Mouse (Mus musculus) urinary bladder, adult 2 months (tissue): ENCODE data around the gene Abracl. TPM values are rescaled to one million over a fixed set of nuclear protein-coding genes. Genes with fewer than 3 reads are reported as not detected.

Experiments used
- DNase-seq: peaks from one replicate; pipeline ENCODE4 v3.0.0; 2022; ENCODE audit warnings: low spot score
- polyA plus RNA-seq: library from polyadenylated mRNA; depleted of rRNA; stranded (reverse); fragments of >200 nt; gene quantifications from 2 replicates; pipeline ENCODE4 v1.2.3, GENCODE M21; 2012; rRNA removed

Gene Abracl
- polyA plus RNA-seq = 102 and 109 TPM in 2 replicates

DNA sequence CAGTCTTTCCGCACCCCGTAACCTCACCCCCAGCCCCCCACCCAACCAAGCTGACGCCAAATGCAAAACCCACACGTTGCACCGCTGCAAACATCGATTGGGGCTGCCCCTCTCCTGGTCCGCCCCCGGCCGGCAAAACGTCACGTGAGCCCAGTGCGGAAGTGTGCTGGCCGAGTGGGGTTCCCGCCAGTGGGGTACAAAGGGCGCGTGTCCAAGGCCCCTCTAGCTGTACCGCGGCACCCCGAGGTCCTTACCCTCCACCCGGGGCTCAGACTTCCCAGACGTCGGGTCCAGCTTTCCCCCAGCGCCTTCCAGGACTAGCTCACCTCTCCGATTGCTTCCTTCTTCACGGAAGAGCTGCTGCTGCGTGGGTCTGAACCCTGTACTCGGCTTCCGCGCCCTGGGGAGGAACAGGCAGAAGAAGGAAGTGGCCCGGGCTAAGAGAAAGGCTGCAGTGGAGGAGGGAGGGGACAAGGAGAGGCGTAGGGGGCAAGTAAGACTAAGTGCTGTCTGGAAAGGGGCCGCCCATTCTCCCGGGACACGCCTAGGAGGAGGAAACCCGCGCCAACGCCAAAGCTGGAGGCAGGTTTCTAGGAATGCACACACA, at the start of gene Abracl:
TSS of gene Abracl (minus strand) at position 548 of the 607 bp plus-strand sequence.
- DNase-seq = peak; percentile 64

DNA sequence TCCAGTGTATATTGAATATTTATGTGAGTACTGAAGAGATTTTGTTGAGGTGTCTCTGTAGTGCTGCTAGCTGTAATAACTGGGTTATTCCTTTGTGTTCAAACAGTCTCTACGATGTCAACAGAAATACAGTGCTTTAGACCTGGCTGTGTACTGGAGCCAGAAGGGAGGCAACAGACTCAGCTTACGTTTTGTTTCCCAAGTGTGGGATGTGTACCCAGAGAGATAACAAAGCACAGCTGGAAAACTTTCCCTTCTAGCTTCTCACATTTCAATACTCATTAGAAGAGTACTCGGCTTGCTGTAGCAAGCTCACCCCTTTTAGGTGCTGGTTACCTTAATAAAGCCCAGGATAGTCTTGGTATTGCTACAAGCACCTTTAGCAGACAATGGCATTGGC, 49.8 kb upstream of the Abracl start:
- no peak for DNase-seq

DNA sequence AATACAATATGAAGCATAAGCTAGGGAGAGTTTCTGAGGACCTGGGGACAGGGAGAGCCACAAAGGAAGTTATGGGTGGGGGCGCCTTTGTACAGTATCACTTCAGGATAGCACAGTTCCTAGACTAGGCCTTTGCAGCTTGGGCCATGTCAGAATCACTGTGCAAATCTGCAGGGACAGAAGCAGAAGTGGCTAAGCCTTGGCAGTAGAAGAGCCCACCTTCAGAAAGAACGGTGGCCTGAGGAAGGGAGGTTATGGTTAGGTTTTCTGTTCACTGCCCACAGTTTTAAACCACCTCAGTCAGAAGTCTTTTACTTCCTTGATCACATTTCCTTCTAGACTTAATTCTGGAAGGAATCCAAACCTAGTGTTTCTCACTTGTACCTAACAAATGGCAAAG, 47.5 kb upstream of the Abracl start:
- no peak for DNase-seq

DNA sequence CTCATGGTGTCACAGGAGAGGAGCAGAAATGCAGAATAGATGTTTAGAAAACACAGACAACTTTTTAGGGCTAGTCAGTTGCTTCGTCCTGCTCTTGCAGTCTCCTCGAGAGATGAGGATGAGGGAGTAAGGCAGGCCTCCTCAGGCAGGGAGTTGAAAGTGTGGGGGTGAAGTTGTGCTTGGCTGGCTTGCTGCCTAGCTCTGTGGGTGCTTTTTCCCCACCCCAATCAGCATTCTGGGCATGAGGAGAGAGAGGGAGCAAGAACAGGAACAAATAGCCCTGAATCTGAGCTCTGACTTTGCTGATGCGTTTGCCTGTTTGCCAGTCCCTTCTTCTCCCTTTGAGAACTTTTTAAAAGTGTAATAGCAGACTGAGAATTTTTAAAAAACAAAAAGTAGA, 47.1 kb upstream of the Abracl start:
- DNase-seq = no peak

DNA sequence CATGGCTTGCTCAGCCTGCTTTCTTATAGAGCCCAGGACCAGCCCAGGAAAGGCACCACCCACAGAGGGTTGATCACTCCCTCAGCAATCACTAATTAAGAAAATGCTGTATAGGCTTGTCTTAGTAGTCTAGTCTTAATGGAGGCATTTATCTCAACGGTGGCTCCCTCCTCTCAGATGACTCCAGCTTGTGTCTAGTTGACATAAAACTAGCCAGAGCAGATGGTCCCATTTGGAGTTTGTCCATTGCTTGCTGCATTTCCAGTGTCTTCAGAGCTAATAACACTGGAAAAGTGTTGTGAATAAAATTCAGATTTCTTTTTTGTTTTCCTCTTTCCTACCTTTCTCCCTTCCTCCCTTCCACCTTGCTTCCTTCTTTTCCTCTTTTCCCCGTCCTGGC, 46.5 kb upstream of the Abracl start:
- no peak for DNase-seq

DNA sequence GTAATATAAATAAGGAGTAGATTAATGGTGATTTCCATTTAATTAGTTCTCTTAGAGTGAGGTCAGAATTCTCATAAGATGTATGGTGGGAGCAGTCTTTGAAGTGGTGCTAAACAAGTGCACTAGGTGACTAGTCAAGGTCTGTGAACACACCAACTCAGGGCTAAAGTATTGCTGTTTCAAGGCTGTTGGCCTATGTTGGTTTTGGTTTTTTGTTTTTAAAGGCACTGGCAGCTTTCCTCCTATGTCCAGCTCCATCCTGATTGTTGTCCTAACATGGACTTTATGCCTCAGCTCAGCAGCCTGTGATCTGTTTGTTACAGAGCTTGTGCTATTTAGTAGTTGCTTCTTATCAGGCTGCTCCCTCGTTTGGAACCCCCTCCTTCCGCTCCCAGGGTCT, 45.8 kb upstream of the Abracl start:
- DNase-seq = no peak

DNA sequence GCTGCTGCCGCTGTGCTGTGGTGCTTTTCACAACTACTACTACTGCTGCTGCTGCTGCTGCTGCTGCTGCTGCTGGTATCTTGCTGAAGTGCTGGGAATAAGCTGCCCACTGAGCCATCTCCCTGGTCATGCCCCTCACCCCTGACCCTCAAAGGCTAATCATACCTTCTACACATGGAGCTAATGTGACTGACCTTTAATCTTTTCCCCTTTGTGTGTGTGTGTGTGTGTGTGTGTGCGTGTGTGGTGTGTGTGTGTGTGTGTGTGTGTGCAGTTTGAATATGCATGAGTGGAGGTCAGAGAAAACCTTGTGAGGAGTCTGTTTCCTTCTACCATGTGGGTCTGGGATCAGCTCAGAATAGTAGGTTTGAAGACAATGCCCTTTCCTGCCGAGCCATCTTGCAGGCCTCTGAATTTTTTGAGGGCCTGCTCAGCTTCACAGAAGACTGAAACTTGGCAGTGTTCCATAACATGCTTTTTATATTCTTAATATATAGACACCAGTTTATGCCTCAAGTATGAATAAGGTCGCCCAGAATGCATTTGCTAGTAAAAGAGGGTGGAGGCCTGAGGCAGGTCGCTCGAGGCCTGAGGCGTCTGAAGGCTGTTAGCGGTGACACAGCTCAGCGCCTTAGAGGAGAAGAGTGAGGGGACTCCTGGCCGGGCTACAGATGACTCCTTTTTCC, 44.8 kb upstream of the Abracl start:
- no peak for DNase-seq

DNA sequence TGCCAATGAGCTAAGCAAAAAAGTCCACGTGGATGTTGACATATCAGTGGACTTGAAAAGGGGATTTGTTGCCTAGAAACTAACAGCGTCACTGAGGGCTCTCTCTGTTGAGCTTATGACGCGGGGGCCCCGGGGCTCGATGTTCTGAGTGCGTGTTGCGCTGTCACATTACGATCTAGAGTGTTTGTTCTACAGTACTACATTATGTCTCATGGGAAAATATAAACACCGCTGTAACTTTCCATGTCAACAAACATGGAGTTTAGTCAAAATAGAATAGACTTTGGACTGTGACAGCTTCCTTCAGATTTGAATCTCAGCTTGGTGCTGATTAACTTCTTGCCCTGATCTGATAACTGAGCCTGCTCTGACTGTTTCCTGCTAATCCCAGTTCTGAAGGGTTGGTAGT, 42.9 kb upstream of the Abracl start:
- no peak for DNase-seq

DNA sequence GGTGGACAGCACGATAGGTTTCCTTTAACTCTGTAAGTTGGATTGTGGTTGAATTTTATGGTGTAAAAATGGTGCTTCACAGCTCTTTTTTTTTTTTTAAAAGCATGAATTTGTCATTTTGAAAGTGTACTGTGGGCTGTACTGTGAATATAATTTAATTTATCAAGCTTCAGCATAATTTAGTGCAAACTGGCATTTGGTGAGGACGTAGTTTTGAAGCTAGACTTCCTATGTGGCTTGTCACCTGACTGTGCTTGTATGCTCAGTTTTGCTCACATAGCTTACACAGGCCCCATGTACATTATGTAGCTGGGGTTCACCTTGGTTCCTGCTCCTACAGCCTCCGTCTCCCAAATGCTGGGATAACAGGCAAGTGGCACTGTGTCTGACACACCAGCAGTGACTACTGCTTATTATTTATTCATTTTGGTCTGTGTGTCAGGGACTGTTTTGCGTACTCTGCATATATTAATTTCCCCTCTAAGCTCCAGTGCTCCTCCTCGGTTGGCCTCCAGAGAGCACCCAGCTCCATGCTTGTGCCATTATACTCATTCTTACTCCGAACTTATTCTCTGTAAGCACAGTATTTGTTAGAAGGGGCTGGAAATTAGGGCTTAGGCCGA, 41.6 kb upstream of the Abracl start:
- DNase-seq = no peak

DNA sequence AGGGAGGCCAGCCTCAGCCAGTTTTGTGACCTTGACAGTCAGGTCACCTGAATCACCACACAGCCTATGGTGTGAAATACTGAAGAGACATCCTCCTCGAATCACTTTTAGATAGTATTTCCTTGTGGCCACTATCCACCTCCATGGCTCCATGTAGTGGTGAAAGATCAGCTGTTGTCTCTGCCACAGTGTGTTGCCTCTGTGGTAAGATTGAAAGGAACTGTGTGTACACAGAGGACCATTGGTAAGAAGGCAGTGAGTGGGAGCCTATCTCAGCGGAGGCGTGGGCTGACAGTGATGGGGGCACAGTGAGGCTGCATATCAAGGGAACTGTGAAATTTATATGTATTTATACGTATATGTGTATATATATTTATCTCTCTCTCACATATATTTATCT, 38.4 kb upstream of the Abracl start:
- no peak for DNase-seq

DNA sequence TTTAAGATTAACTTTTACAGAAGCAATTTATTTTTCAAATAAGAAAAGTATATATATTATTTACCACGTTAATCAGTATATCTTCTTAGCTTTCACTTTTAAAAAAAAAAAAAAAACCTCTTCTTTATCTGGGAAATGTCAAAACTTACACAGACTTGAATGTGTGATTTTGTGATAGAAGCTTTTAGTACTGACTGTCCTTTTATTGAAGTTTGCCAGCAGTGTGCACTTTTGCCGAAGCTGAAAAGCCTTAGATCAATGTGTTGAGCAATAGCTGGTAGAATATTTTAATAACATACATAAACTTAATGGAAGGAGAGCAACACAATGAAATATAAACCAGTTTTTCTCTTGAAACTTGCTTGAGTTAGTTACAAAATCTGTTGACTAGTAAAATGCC, 37.7 kb upstream of the Abracl start:
- DNase-seq = no peak

DNA sequence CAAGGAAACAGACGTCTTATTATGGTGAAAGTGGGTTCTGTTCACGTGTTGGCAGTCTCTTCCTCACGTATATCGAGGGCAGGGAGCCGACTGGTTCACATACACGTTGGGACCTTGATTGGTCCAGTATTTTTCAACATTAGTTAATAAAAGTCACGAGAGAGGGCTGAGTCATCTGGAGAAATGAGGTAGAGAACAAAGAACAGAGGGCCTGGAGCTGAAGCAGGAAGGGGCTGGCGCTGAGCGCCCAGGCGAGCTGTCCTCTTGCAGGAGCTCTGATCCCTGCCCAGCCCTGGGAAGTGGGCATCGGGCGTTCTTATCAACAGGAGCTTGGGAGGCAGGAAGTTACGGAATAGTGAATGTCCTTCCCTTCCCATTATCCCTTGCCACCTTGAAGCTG, 36.7 kb upstream of the Abracl start:
- no peak for DNase-seq

DNA sequence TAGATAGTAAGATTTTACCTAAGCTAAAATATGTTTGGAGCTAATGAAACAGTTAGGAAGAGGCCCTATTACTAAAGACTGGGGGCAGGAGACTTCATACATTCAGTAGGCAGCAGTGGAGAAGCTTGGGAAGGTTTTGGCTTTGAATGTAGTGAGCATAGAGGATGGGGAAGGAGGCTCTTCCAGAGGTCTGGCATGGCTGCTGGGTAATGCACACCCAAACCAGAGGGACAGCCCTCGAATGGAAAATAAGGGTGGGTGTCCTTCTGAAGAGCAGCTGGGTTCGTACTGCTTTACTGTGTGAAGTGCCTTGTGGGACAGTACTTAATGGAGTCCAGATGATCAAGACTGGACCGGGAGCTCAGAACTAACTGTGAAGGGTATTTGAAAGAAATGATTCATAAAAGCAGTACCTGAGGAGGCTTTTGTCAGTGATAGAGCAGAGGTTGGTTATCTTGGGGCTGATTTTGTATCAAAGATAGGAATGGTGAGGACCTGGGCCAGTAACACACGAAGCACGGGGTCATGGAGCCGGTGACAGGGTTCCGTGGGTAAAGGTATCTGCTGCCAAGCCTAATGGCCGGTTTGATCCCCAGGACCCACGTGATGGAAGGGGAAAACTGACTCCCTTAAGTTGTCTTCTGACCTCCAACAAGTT, 35.7 kb upstream of the Abracl start:
- DNase-seq = no peak

DNA sequence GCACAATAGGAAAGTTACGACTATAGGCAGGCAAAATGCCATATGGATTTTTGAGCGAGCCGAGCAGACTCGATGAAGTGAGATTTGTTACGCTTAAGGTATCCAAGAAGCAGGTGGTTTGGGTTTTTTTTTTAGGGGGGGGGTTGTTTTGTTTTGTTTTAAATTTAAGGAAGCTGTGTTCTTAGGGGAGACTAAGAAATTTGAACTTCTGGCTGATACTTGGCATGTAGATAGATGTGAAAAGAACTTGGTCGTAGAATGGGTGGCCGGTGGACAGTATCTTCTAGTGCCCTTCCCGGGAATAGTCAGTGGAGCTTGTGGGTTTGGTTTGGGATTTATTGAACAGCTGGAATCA, 33.3 kb upstream of the Abracl start:
- DNase-seq = no peak

DNA sequence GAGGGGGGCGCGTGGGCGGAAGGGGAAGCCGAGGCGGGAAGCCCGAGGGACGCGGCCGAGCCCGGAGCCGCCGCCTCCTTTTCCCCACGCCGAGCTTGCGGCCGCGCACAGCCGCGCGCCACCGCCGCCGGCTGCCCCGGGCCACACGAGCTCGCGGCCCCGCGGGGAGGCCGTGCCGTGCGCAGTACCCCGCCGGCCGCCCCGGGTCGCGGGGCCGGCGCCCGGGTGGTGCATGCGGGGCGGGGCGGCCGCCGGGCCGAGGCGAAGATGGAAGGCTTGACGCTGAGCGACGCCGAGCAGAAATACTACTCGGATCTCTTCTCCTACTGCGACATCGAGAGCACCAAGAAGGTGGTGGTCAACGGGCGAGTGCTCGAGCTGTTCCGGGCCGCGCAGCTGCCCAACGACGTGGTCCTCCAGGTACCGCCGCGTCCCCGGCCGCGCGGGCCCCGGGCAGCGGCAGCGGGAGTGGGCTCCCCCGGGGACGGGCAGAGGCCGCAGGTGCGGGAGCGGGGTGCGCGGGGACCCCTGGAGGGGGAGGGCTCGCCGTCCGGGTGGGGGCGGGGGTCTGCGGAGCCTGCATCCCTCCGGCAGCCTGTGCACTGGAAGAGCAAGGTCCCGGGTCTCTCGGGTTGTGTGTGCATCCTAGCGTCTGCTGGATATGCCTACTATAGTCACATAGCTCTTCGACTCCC, 32.8 kb upstream of the Abracl start, which contains the start of gene Reps1:
TSS of gene Reps1 (plus strand) at position 166 of the 695 bp plus-strand sequence.
- DNase-seq = peak; percentile 50

DNA sequence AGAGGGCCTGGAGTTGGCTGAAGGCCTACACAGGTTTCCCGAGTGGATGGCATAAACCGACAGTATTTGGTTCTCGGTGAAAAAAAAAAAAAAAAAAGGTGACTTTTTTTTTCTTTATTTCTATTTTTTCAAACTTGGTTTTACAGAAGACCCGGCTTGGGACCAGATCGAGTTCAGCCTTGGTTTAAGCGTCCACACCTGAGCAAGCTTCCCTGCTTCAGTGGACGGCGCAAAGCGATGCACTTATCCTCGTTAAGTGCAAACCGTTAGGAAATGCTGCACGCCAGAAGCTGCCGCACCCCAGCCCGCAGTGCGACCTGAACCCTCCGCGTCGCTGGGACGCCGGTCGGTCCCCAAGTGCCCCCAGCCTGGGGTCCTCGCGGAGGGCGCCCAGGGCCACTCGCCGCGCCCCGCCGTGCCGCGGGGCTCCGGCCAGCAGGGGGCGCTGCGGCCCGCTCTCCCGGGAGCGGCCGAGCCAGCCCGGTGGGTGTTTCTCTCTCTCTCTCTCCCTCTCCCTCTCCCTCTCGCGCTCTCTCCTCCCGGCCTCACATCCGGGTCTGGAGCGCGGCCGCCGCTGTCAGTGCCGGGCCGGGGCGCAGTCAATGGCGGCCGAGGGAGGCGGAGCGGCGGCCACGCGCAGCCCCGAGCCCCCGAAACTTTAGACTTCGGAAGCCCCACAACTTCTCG, 32.1 kb upstream of the Abracl start:
- DNase-seq = peak; percentile 80

DNA sequence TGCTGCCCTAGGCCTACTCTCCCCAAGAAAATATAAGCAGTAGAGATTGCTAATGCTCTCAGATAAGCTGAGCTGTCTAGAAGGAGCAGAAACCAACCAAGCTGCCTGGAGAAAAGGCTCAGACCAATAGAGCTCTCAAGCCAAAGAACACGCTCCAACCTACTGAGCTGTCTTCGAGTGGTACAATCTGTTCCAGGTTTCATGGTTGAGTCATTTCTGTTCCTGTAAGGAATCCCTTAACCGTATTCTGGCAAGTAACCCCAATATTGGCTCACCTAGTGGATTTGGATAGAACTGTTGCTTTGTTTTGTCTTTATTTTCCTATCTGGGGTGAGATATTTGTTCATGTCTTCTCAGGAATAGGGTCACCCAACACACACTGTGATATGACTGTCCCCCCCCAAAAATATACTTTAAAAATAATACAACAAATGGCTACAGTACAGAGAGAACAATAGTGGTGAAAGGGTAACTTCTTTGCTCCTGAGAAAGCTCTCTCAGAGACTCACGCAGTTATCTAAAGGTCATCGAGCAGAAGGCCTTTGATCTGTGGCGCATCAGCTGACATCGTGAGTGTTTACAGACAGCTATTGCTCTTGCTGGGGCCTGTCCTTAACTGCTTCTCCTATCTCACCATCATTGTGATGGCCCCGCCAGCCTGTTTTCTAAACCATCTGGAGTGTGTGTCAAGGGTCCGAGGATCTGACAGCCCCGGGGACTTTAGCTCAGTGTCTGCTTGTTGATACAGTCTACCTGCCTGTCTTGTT, 24.5 kb upstream of the Abracl start:
- no peak for DNase-seq

DNA sequence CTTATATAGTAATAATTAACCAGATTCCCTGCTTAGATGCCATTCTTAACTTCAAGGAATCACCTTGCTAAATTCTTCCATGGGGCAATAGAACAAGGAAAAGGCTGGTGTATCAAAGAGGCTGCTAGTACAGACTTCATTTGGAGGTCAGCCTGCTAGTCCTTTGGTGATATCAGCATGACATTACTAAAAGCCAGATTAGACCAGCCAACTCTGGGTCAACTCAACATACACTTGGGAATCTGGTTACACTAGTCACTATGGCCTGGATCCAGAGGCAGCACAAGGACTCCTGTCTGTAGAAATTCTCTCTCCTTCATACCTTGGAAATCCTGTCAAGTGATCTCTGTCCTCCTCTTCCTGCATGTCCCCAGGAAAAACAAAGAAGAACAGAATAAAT, 23.3 kb upstream of the Abracl start:
- DNase-seq = no peak

DNA sequence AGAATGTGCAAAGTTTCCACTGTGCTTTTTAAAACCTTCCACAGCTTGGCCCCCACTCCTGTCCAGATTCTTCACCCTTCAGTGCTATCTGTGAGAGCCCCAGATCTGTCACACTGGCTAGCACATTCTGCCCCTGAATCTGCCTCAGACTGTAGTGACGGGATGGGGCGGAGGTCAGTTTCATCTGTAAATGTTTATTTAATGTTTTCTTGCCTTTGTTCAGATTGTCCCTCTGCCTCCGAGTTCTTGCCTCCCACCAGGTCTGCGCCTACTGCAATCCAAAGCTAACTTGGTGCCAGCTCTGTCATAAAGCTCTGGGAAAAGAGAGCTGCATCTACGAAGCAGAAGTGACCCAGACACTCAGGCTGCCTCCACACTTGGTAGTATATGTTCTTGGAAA, 13.8 kb upstream of the Abracl start:
- DNase-seq = no peak

DNA sequence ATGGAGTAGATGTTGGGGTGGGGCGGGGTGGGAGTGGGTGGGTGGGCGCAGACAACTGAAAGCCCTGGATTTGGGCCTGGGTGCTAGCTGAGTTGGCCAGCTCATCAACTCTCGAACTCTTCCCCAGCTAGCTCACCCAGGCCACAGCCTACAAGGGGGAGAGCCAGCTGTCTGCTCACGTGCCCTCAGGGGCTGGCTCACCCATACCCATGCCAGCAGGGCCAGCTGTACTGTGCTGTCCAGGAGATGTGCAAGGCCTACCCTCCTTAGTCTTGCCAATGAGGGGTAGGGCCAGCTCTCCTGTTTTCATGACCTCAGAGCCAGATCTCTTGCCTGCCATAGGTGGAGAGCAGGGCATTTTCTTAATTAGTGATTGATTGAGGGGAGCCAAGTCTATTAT, 11.3 kb upstream of the Abracl start:
- no peak for DNase-seq

DNA sequence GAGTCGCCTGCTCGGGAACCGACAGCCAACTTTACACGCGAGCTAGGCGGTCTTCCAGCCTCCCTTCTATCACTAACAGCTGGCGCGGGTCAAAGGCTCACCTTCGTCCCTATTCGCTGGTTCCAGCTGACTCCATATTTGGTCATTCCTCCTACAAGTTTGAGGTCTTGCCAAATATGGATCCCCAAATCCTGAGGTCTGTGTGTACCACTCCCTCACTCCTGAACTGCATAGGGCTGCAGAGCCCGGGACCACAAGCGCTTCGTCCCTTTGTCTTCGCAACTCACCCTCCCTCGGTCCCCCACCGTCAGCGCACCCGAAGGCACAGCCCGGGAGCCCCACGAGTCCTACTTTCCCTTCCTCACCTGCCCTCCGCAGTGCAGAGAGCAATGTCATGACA, 776 bp downstream of the Abracl start:
- DNase-seq = peak; percentile 49
